ENCODE assay signal across 8 mouse cellular contexts in genomic region chr3:90072294-90072693, GRCm38 (mm10). TPM values are rescaled to one million over a fixed set of nuclear protein-coding genes. Genes with fewer than 3 reads are reported as not detected.
DNase-seq lines count a peak whose midpoint lies in the region; ATAC-seq lines count a peak whose summit lies in the region.

Tpm3 (plus strand) TSS chr3:90072649.

- WGBS in hindbrain, embryonic 16.5 days: 80% methylated on average over 4 of the region's 4 CpGs
- whole genome bisulfite sequencing in macrophage (ENCODE audit: missing documents): 62% methylated on average over 4 of the region's 4 CpGs

- no peak for ATAC-seq in hindbrain, embryonic 16.5 days

- no peaks in the 10 kb centered on the region for H3K79me2 ChIP-seq in macrophage (ENCODE audit: inconsistent target)

- H3K4me1 ChIP-seq in hindbrain, embryonic 16.5 days (ENCODE audit: control insufficient read depth, insufficient read depth, low read depth, low read length): peaks cover 4% of the 10 kb centered on the region

- H3K9ac ChIP-seq in hindbrain, embryonic 16.5 days (ENCODE audit: low read depth, low read length): no peak within 1 kb of the TSS

- H3K4me3 ChIP-seq in hindbrain, embryonic 16.5 days (ENCODE audit: low read length): no peak within 1 kb of the TSS
- H3K4me3 ChIP-seq in macrophage (ENCODE audit: inconsistent target): no peak within 1 kb of the TSS

- H3K4me2 ChIP-seq in hindbrain, embryonic 16.5 days (ENCODE audit: low read length): no peak within 1 kb of the TSS

- H3K27me3 ChIP-seq in hindbrain, embryonic 16.5 days (replicated peaks; ENCODE audit: control insufficient read depth, insufficient read depth, low read length): no peaks in the 10 kb centered on the region

- DNase-seq in frontal cortex, adult 2 months (ENCODE audit: extremely low spot score in 1 of 2, low spot score in 1 of 2): no peak
- DNase-seq in frontal cortex, postnatal 10 days (ENCODE audit: low spot score in 2 of 2): no peak
- no peak for DNase-seq in adrenal gland, adult 2 months
- no peak for DNase-seq in gastrocnemius, adult 18-20 months (ENCODE audit: low spot score)
- no peak for DNase-seq in right cerebral cortex, postnatal 14 days
- DNase-seq in thymus, postnatal 25 days: no peak

- H3K36me3 ChIP-seq in hindbrain, embryonic 16.5 days (ENCODE audit: control insufficient read depth, insufficient read depth, low read length): no peaks in the 10 kb centered on the region
- no peaks in the 10 kb centered on the region for H3K36me3 ChIP-seq in macrophage (ENCODE audit: inconsistent target)

- H3K27ac ChIP-seq in hindbrain, embryonic 16.5 days (ENCODE audit: low read depth, low read length): no peak within 1 kb of the TSS
- H3K27ac ChIP-seq in macrophage: no peak within 1 kb of the TSS

- no peaks in the 10 kb centered on the region for H3K9me3 ChIP-seq in hindbrain, embryonic 16.5 days (ENCODE audit: control insufficient read depth, low read length)

RNA-seq across cellular contexts. Expression of gene Tpm3, which starts in this region (rescaled TPM):
- 166 and 178 TPM in 2 replicates for polyA plus RNA-seq in frontal cortex, adult 2 months (2012; rRNA removed)
- 100 to 1,000 TPM; 198 to 209 TPM for total RNA-seq in adrenal gland, adult 2 months (2021)
- 44.8 and 86.7 TPM in 2 replicates for polyA plus RNA-seq in adrenal gland, adult 2 months (2012; rRNA removed)
- 100 to 1,000 TPM; 579 to 626 TPM for total RNA-seq in gastrocnemius, adult 18-20 months (2021)
- polyA plus RNA-seq in hindbrain, embryonic 16.5 days (2015; fragmentation: Nextera tagmentation; extraction: Ambion mirVana): 343 and 357 TPM in 2 replicates
- 1,000 to 10,000 TPM; 1,125 to 1,738 (median 1,409) TPM for total RNA-seq in macrophage (2018; cell fraction: chromatin; rRNA removed)
- total RNA-seq in macrophage (2018; cell fraction: cytosol; rRNA removed): 100 to 1,000 TPM; 586 to 974 (median 713) TPM
- total RNA-seq in macrophage (2018; cell fraction: nucleus; rRNA removed): 1,000 to 10,000 TPM in 4 of 26 experiments, 100 to 1,000 TPM in 22; 756 to 1,242 (median 926) TPM
- 516 to 899 TPM (median 852 TPM) in 3 replicates for polyA plus RNA-seq in macrophage (2018)
